Mouse (Mus musculus) ES-E14 (cell line): ENCODE measurements around the gene Crhr1.

ENCODE experiments used
- CHD2 ChIP-seq: IDR thresholded peaks from 2 replicates; pipeline ENCODE4 v1.6.1; 2014; ENCODE audit warnings: mild to moderate bottlenecking, low read depth, low read length, inconsistent platforms
- HCFC1 ChIP-seq: IDR thresholded peaks from 2 replicates; pipeline ENCODE4 v1.6.1; 2012; ENCODE audit warnings: low read length, inconsistent platforms, borderline replicate concordance; ENCODE audit not compliant: insufficient read depth
- MAFK ChIP-seq: IDR thresholded peaks from 2 replicates; pipeline ENCODE4 v1.6.1; 2014; ENCODE audit warnings: mild to moderate bottlenecking, low read depth, low read length, inconsistent platforms; ENCODE audit not compliant: insufficient read depth
- ZC3H11A ChIP-seq: IDR thresholded peaks from 2 replicates; pipeline ENCODE4 v1.6.1; 2012; ENCODE audit warnings: low read depth, mild to moderate bottlenecking, inconsistent platforms, low read length, borderline replicate concordance
- ZNF384 ChIP-seq: IDR thresholded peaks from 2 replicates; pipeline ENCODE4 v1.6.1; 2012; ENCODE audit warnings: low read depth, low read length, inconsistent platforms

GRCm38 (mm10) chr11:104110366-104110765 lies 22.3 kb upstream of the Crhr1 start:
- no peak for TF ChIP-seq MAFK
- TF ChIP-seq CHD2, result no peak
- no peak for TF ChIP-seq ZNF384
- no peak for TF ChIP-seq HCFC1
- TF ChIP-seq ZC3H11A, result no peak
